ENCODE assay signal across 8 mouse cellular contexts in the genomic region with DNA sequence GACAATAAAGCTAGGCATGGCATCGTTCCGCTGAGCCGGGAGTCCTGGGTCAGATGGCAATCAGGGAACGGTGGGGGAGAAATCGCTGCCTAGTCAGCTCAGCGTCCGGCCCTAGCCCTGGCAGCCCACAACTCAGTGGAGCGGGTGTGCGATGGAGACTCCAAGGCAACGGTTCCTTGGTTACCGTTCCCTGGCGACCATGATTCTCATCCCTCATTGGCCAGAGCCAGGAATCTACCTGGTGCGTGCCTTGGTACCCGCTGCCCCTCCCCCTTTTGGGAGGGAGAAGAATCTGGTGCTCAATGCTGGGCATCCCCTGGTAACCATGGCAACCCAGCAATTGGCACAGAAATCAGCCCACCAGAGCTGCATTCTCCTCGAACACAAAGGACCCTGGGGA. TPM values are rescaled to one million over a fixed set of nuclear protein-coding genes. Genes with fewer than 3 reads are reported as not detected.
DNase-seq lines count a peak whose midpoint lies in the region.
"Had no signal": no experiment of that assay in that cellular context is flagged by ENCODE, and none has a peak within 500 bp of the region (broad histone marks: within the 10 kb centered on the region; RNA-seq: fewer than 3 reads in every experiment).

No protein-coding gene starts in this region.

- H3K27ac ChIP-seq in hindbrain, embryonic 10.5 days, result peak overlapping the region; percentile 100

- peak; percentile 59 for DNase-seq in MN1 (ENCODE audit: low spot score)
- DNase-seq in brain, embryonic 18.5 days (ENCODE audit: low read depth, low spot score), result peak; percentile 91
- peak; percentile 84 for DNase-seq in hindbrain, embryonic 10.5 days (ENCODE audit: low spot score)
- peak; percentile 91 to 96 for DNase-seq in left cerebral cortex, postnatal 10 days (ENCODE audit: extremely low spot score in 1 of 2, low spot score in 2 of 2)
- peak; percentile 88 for DNase-seq in retina, postnatal 1 day
- no peak for DNase-seq in lung, postnatal 36 days
- DNase-seq in heart, postnatal 36 days, result no peak

- H3K9me3 ChIP-seq in hindbrain, embryonic 10.5 days, result no peaks in the 10 kb centered on the region

- peak overlapping the region; percentile 98 for H3K4me3 ChIP-seq in hindbrain, embryonic 10.5 days
- H3K4me3 ChIP-seq: megakaryocyte, embryonic 14.5 days had no signal

- intact Hi-C loops in left cerebral cortex, postnatal 10 days (cut with DNase I), result no loop called here
- intact Hi-C loops in heart, postnatal 36 days (cut with DNase I), result no loop called here

- peaks cover 65% of the 10 kb centered on the region for H3K4me1 ChIP-seq in hindbrain, embryonic 10.5 days (replicated peaks)

- no peaks in the 10 kb centered on the region for H3K27me3 ChIP-seq in hindbrain, embryonic 10.5 days (ENCODE audit: insufficient read depth, poor library complexity, severe bottlenecking)

- H3K36me3 ChIP-seq in hindbrain, embryonic 10.5 days, result peaks cover 65% of the 10 kb centered on the region

- WGBS in hindbrain, embryonic 10.5 days, result 22% methylated on average over 15 of the region's 15 CpGs

RNA-seq across cellular contexts. Expression of a gene that starts 4.3 kb away (rescaled TPM):
- polyA plus RNA-seq in hindbrain, embryonic 10.5 days (2016; fragmentation: Nextera tagmentation; extraction: Ambion mirVana), result 420 and 518 TPM in 2 replicates
- total RNA-seq in left cerebral cortex, postnatal 10 days (2021), result 100 to 1,000 TPM; 350 to 366 TPM
- 1 to 10 TPM; 9.4 to 9.6 TPM for total RNA-seq in heart, postnatal 36 days (2021)

RNA-seq across cellular contexts. Expression of a gene that starts 19.5 kb away (rescaled TPM):
- polyA plus RNA-seq in hindbrain, embryonic 10.5 days (2016; fragmentation: Nextera tagmentation; extraction: Ambion mirVana), result 0.69 and 1.0 TPM in 2 replicates
- total RNA-seq in left cerebral cortex, postnatal 10 days (2021), result 100 to 1,000 TPM in 1 of 2 experiments, 10 to 100 TPM in 1; 91.9 to 103 TPM
- total RNA-seq in heart, postnatal 36 days (2021), result under 1 TPM; 0.58 to 0.70 TPM

RNA-seq across cellular contexts. Expression of a gene that starts 29.9 kb away (rescaled TPM):
- polyA plus RNA-seq in hindbrain, embryonic 10.5 days (2016; fragmentation: Nextera tagmentation; extraction: Ambion mirVana), result 194 and 221 TPM in 2 replicates
- 10 to 100 TPM; 60.1 to 61.4 TPM for total RNA-seq in left cerebral cortex, postnatal 10 days (2021)
- total RNA-seq in heart, postnatal 36 days (2021), result 10 to 100 TPM; 49.3 to 49.9 TPM

RNA-seq across cellular contexts. Expression of a gene that starts 38.7 kb away (rescaled TPM):
- 51.5 and 52.3 TPM in 2 replicates for polyA plus RNA-seq in hindbrain, embryonic 10.5 days (2016; fragmentation: Nextera tagmentation; extraction: Ambion mirVana)
- 10 to 100 TPM; 70.6 to 73.0 TPM for total RNA-seq in left cerebral cortex, postnatal 10 days (2021)
- 10 to 100 TPM; 17.6 to 18.1 TPM for total RNA-seq in heart, postnatal 36 days (2021)

RNA-seq across cellular contexts. Expression of a gene that starts 45.5 kb away (rescaled TPM):
- 3.5 and 3.9 TPM in 2 replicates for polyA plus RNA-seq in hindbrain, embryonic 10.5 days (2016; fragmentation: Nextera tagmentation; extraction: Ambion mirVana)
- total RNA-seq in left cerebral cortex, postnatal 10 days (2021), result 1 to 10 TPM; 4.3 to 4.5 TPM
- total RNA-seq in heart, postnatal 36 days (2021), result 1 to 10 TPM; 2.2 to 2.7 TPM

Comparison
In these comparisons a context has a peak if more than half of its experiments do, and no peak if none do; other contexts are left out.
1. DNase-seq: peak in MN1 (single experiment), brain, embryonic 18.5 days (single experiment), hindbrain, embryonic 10.5 days (single experiment), left cerebral cortex, postnatal 10 days (2 of 2) and retina, postnatal 1 day (single experiment); none in lung, postnatal 36 days (single experiment) and heart, postnatal 36 days (0 of 2).
2. RNA of a gene that starts 4.3 kb away (total RNA-seq): 350 to 366 TPM in left cerebral cortex, postnatal 10 days; 9.4 to 9.6 TPM in heart, postnatal 36 days; every median in the first group is over 10 times any median in the second.
3. RNA of a gene that starts 19.5 kb away (total RNA-seq): 91.9 to 103 TPM in left cerebral cortex, postnatal 10 days; 0.58 to 0.70 TPM in heart, postnatal 36 days; every median in the first group is over 10 times any median in the second.